Mouse (Mus musculus) right cerebral cortex, postnatal 25 days (tissue): Measurements from ENCODE around the gene Prl3b1.

Experiments
- DNase-seq: peaks from one replicate; pipeline ENCODE4 v3.0.0; 2022

The Prl3b1 gene

GRCm38 (mm10) chr13:27241547-27241946, at the start of gene Prl3b1:
TSS of gene Prl3b1 (plus strand) at chr13:27241847.
- no peak for DNase-seq

GRCm38 (mm10) chr13:27196359-27196758, 45.3 kb upstream of the Prl3b1 start, which contains the start of gene Prl3c1:
TSS of gene Prl3c1 (plus strand) at chr13:27196659.
- no peak for DNase-seq

GRCm38 (mm10) chr13:27259136-27259535, 17.5 kb downstream of the Prl3b1 start, which contains the start of gene Prl3a1:
TSS of gene Prl3a1 (plus strand) at chr13:27259436.
- DNase-seq, result no peak
